Comparison of ENCODE assay signal across 17 mouse cellular contexts in genomic region chr12:76240670-76241069, GRCm38 (mm10). TPM values are rescaled to one million over a fixed set of nuclear protein-coding genes. Genes with fewer than 3 reads are reported as not detected.
"Had no signal": no experiment of that assay in that cellular context is flagged by ENCODE, and none has a peak within 500 bp of the region (broad histone marks: within the 10 kb centered on the region; RNA-seq: fewer than 3 reads in every experiment).

No protein-coding gene starts in this region.

- H3K4me3 ChIP-seq: intestine, embryonic 15.5 days; left cerebral cortex, adult 2 months; limb, embryonic 15.5 days; midbrain, embryonic 13.5 days had no signal

- H3K36me3 ChIP-seq: intestine, embryonic 15.5 days; limb, embryonic 15.5 days; midbrain, embryonic 13.5 days had no signal

- H3K4me1 ChIP-seq: intestine, embryonic 15.5 days; limb, embryonic 15.5 days; midbrain, embryonic 13.5 days had no signal

- H3K4me2 ChIP-seq: intestine, embryonic 15.5 days; limb, embryonic 15.5 days; lung, embryonic 14.5 days; midbrain, embryonic 13.5 days had no signal

- H3K9me3 ChIP-seq: intestine, embryonic 15.5 days; limb, embryonic 15.5 days; midbrain, embryonic 13.5 days had no signal

- H3K27me3 ChIP-seq: intestine, embryonic 15.5 days; limb, embryonic 15.5 days; midbrain, embryonic 13.5 days had no signal

- DNase-seq: kidney, adult 18-20 months; kidney, postnatal 10 days; kidney, postnatal 4 days; lung, embryonic 14.5 days; lung, postnatal 14 days; thymus, postnatal 14 days had no signal

- H3K27ac ChIP-seq: intestine, embryonic 15.5 days; left cerebral cortex, adult 2 months; limb, embryonic 15.5 days; macrophage; midbrain, embryonic 13.5 days; stomach, postnatal 0 days had no signal

- ATAC-seq: intestine, embryonic 15.5 days; midbrain, embryonic 13.5 days had no signal

- H3K9ac ChIP-seq: intestine, embryonic 15.5 days; limb, embryonic 15.5 days; lung, embryonic 14.5 days; midbrain, embryonic 13.5 days had no signal

RNA-seq across cellular contexts. Expression of gene Tex21, which starts 5.9 kb away (rescaled TPM):
- total RNA-seq: layer of hippocampus, postnatal 25 days; left cerebral cortex, adult 2 months; left cerebral cortex, postnatal 14 days; midbrain, postnatal 0 days had no signal
- polyA plus RNA-seq: intestine, embryonic 15.5 days; kidney, embryonic 14.5 days; limb, embryonic 11.5 days; limb, embryonic 15.5 days; lung, embryonic 14.5 days; macrophage; midbrain, embryonic 13.5 days; midbrain, postnatal 0 days; stomach, postnatal 0 days had no signal
